Mouse (Mus musculus) ES-Bruce4 (cell line): ENCODE measurements around the gene Ube2d2b.

Source experiments
- CTCF ChIP-seq: IDR thresholded peaks from one replicate; pipeline ENCODE4 v1.8.1; 2011; ENCODE audit warnings: low read depth, low read length
- EP300 ChIP-seq: IDR thresholded peaks from 2 replicates; pipeline ENCODE4 v1.6.1; 2011; ENCODE audit warnings: low read depth, low read length; ENCODE audit not compliant: insufficient read depth
- POLR2A ChIP-seq: IDR thresholded peaks from one replicate; pipeline ENCODE4 v1.8.1; 2011; ENCODE audit warnings: low read length; ENCODE audit not compliant: insufficient read depth

GRCm38 (mm10) chr5:107875261-107875611, 45.3 kb downstream of the Ube2d2b start:
- TF ChIP-seq POLR2A (no peak), CTCF (no peak), EP300 (no peak)
